Mouse (Mus musculus): Measurements from ENCODE around the gene Vps9d1. TPM values are rescaled to one million over a fixed set of nuclear protein-coding genes. Genes with fewer than 3 reads are reported as not detected.
A peak's percentile ranks its signal among the peaks of the same experiment; 100 is the strongest.

Gene Vps9d1
- polyA plus RNA-seq, 1 experiment, result 55.7 TPM

DNA sequence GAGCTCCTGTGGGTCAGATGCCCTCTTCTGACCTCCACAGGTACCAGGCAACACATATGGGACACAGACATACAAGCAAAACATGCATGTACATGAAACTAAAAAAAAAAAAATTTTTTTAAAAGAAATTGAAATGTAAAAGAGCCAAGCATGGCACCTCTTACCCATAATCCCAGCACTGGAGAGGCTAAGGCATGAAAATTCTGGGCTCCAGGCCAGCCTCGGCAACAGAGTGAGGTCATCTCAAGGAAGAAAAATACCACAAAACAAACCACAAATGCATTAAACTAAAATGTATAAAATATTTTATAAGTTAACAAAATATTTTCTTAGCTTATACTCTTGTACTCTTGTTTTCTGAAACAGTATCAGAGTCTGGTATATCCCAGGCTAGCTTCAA is 33.2 kb downstream of the Vps9d1 start:
- 21% methylated on average over 1 of the region's 1 CpGs for WGBS
- no peak for DNase-seq (ENCODE audit: low read depth in 1 of 2, low spot score in 2 of 2)
- no peaks in the 10 kb centered on the region for H3K36me3 ChIP-seq (ENCODE audit: control insufficient read depth, insufficient read depth, low read length)
- H3K27me3 ChIP-seq (ENCODE audit: control insufficient read depth, insufficient read depth, low read length), result no peaks in the 10 kb centered on the region
- peaks cover 4% of the 10 kb centered on the region; the same call in 1 of the 2 replicates for H3K4me1 ChIP-seq (ENCODE audit: control insufficient read depth, insufficient read depth, insufficient read length)
- TF ChIP-seq CTCF (IDR thresholded peaks at IDR 0.05; ENCODE audit: extremely low read depth, insufficient read depth, insufficient read length, insufficient replicate concordance) (no peak), POLR2A (IDR thresholded peaks at IDR 0.05; ENCODE audit: low read depth, low read length) (no peak)
- no peak overlapping the region for H3K27ac ChIP-seq (ENCODE audit: insufficient read depth, low read length)
- no peak overlapping the region for H3K4me3 ChIP-seq (ENCODE audit: extremely low read depth, insufficient read depth, insufficient read length)

DNA sequence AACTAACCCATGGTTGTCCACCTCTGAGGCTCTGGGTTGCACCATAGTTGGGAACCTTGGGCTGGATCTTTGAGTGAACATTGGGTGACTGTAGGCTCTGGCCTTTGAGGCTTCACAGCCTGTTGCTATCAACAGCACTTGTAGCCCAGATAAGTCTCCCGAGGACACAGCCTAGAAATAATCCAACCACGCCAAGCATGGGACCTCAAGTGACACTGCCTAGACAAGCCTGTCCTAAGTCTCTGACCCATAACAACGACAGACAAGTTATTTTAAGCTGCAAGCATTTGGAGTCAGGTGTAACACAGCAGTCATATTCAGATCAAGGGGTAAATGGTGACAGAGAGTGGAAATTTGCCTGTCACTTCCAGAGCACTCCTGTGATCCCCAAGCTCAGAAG is 38.7 kb downstream of the Vps9d1 start:
- H3K36me3 ChIP-seq (ENCODE audit: control insufficient read depth, insufficient read depth, low read length), result no peaks in the 10 kb centered on the region
- 76% methylated on average over 3 of the region's 3 CpGs for WGBS
- no peaks in the 10 kb centered on the region for H3K27me3 ChIP-seq (ENCODE audit: control insufficient read depth, insufficient read depth, low read length)

DNA sequence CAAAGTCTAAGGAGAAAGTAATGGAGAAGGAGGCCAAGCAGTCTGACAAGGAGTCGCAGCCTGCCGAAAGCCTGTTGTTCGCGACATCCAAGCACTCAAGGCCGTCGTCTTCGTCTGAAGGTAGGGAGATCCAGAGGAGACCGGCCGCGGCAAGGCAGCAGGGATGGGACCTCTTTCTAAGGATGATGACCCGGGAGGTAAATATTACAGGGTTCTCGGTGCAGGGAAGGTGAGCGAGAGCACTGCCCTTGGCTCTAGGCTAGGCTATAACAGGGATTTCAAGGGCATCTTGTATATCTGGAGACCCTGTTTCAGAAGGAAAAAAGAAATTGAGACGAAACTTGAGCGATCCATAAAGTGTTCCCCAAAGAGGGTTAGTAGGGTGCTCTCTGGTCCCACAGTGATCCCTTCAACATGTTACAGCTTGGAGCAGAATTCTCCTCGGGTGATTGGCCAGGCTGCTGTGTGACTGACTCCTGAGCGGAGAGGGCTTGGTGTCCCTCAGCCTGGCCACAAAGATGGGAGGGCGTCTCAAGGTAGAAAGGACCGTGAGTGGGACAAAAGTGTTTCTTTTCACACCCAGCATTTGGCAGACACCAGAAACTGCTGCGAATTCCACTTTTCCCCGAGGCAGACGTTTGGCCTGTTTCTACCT is 40.9 kb downstream of the Vps9d1 start:
- no peak for DNase-seq (ENCODE audit: low read depth in 1 of 2, low spot score in 2 of 2)
- Histone ChIP-seq H3K27me3 (ENCODE audit: control insufficient read depth, insufficient read depth, low read length) (no peaks in the 10 kb centered on the region), H3K4me3 (ENCODE audit: extremely low read depth, insufficient read depth, insufficient read length) (peak overlapping the region; percentile 58), H3K27ac (ENCODE audit: insufficient read depth, low read length) (no peak overlapping the region), H3K36me3 (ENCODE audit: control insufficient read depth, insufficient read depth, low read length) (peaks cover 15% of the 10 kb centered on the region), H3K4me1 (ENCODE audit: control insufficient read depth, insufficient read depth, insufficient read length) (peaks cover 8% of the 10 kb centered on the region; the same call in 1 of the 2 replicates)
- TF ChIP-seq CTCF (IDR thresholded peaks at IDR 0.05; ENCODE audit: extremely low read depth, insufficient read depth, insufficient read length, insufficient replicate concordance) (no peak), POLR2A (IDR thresholded peaks at IDR 0.05; ENCODE audit: low read depth, low read length) (no peak)
- 30% methylated on average over 22 of the region's 22 CpGs for WGBS

More for the DNA sequence above, 38.7 kb downstream of the Vps9d1 start:
- H3K27ac ChIP-seq (ENCODE audit: insufficient read depth, low read length), result no peak overlapping the region
- peaks cover 8% of the 10 kb centered on the region; the same call in 1 of the 2 replicates for H3K4me1 ChIP-seq (ENCODE audit: control insufficient read depth, insufficient read depth, insufficient read length)
- DNase-seq (ENCODE audit: low read depth in 1 of 2, low spot score in 2 of 2), result no peak
- TF ChIP-seq POLR2A (IDR thresholded peaks at IDR 0.05; ENCODE audit: low read depth, low read length), result no peak
- no peak for TF ChIP-seq CTCF (IDR thresholded peaks at IDR 0.05; ENCODE audit: extremely low read depth, insufficient read depth, insufficient read length, insufficient replicate concordance)
- no peak overlapping the region for H3K4me3 ChIP-seq (ENCODE audit: extremely low read depth, insufficient read depth, insufficient read length)

DNA sequence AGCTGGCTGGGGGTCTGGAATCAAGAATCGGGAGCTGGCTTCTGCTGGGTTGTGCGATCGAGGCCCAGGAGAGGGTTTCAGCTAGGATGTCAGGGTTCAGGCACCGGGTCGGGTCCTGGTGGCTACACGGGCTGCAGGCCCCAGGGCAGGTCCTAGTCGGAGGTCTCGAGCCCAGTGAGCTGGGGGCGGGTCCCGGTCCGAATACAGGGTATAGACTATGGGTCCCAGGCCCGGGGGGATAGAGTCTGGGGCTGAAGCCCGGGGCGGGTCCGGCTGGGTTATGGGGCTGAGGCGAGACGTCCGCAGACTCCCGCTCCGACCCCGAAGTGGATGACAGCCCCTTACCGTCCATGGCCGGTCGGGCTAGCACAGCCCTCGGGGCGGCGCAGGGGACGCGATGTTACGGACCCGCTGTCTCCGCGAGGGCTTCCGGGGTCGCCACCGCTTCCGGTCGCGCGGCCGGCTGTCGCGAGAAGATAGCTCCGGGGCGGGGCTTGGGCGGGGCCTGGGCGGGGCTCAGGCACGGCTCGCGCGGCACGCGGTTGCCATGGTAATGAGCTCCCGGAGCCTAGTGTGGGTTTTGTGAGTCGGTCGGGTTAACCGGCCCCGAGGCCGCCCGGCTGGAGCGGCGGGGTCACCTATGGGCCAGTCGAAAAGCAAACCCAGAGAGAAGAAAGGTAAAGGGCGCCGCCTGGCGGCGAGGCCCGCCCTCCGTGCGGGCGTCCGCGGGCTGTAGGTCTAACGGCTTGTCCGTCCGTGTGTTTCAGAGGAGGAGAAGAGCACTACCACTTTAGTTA is 41.6 kb downstream of the Vps9d1 start, which contains the start of the genes Chmp1a and Spata33:
TSS of gene Chmp1a (minus strand) at position 443 of the 797 bp plus-strand sequence.
TSS of gene Spata33 (plus strand) at position 512 of the 797 bp plus-strand sequence.
- peak; percentile 75 to 81 for DNase-seq (ENCODE audit: low read depth in 1 of 2, low spot score in 2 of 2)

DNA sequence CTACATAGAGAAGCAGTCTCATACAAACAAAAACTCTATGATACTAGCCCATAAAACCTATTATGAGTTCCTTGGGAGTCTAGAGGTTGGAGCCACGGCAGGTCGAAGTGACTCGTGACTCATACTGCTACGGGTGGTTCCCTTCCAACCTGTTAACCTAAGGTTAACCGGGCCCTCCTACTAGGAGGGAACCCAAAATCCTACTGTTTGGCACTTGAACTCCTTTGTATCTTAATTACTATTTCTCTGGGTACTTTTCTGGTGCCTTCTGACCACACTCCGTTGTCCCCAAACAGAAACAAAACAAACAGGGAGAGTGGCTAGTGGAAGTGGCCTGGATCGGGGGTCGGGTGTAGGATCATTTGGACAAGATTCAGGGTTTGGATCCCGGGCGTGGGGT is 42.3 kb downstream of the Vps9d1 start:
- 18% methylated on average over 10 of the region's 10 CpGs for WGBS
- DNase-seq (ENCODE audit: low read depth in 1 of 2, low spot score in 2 of 2), result no peak
- Histone ChIP-seq H3K4me1 (ENCODE audit: control insufficient read depth, insufficient read depth, insufficient read length) (peaks cover 8% of the 10 kb centered on the region; the same call in 1 of the 2 replicates), H3K4me3 (ENCODE audit: extremely low read depth, insufficient read depth, insufficient read length) (peak overlapping the region; percentile 87), H3K27me3 (ENCODE audit: control insufficient read depth, insufficient read depth, low read length) (no peaks in the 10 kb centered on the region), H3K36me3 (ENCODE audit: control insufficient read depth, insufficient read depth, low read length) (peaks cover 26% of the 10 kb centered on the region), H3K27ac (ENCODE audit: insufficient read depth, low read length) (no peak overlapping the region)
- no peak for TF ChIP-seq CTCF (IDR thresholded peaks at IDR 0.05; ENCODE audit: extremely low read depth, insufficient read depth, insufficient read length, insufficient replicate concordance)
- no peak for TF ChIP-seq POLR2A (IDR thresholded peaks at IDR 0.05; ENCODE audit: low read depth, low read length)

More for the DNA sequence above, 41.6 kb downstream of the Vps9d1 start, which contains the start of the genes Chmp1a and Spata33:
- Histone ChIP-seq H3K27ac (ENCODE audit: insufficient read depth, low read length) (peak within 1 kb of the TSS; percentile 21), H3K4me3 (ENCODE audit: extremely low read depth, insufficient read depth, insufficient read length) (peak within 1 kb of the TSS; percentile 87), H3K27me3 (ENCODE audit: control insufficient read depth, insufficient read depth, low read length) (no peaks in the 10 kb centered on the region), H3K4me1 (ENCODE audit: control insufficient read depth, insufficient read depth, insufficient read length) (peaks cover 8% of the 10 kb centered on the region; the same call in 1 of the 2 replicates), H3K36me3 (ENCODE audit: control insufficient read depth, insufficient read depth, low read length) (peaks cover 21% of the 10 kb centered on the region)
- TF ChIP-seq POLR2A (IDR thresholded peaks at IDR 0.05; ENCODE audit: low read depth, low read length) (peak; percentile 92), CTCF (IDR thresholded peaks at IDR 0.05; ENCODE audit: extremely low read depth, insufficient read depth, insufficient read length, insufficient replicate concordance) (peak; percentile 32; the same call in 1 of the 2 replicates)
- WGBS, result under 1% methylated on average over 67 of the region's 76 CpGs

DNA sequence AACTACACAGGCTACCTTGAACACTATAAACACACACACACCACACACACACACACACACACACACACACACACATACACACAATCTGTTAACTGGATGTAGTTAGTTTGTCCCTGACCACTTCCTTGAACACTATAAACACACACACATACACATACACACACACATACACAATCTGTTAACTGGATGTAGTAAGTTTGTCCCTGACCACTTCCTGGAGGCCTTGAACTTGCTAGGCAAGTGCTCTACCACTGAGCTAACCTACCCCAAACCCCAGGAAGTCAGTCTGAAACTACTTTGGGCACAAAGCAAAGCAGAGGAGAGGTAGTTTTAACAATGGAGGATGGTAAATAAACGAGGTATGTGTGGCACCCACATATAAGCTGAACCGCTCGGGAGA is 50.6 kb downstream of the Vps9d1 start:
- H3K4me3 ChIP-seq (ENCODE audit: extremely low read depth, insufficient read depth, insufficient read length), result no peak overlapping the region
- DNase-seq (ENCODE audit: low read depth in 1 of 2, low spot score in 2 of 2), result no peak
- TF ChIP-seq POLR2A (IDR thresholded peaks at IDR 0.05; ENCODE audit: low read depth, low read length) (no peak), CTCF (IDR thresholded peaks at IDR 0.05; ENCODE audit: extremely low read depth, insufficient read depth, insufficient read length, insufficient replicate concordance) (no peak)
- H3K36me3 ChIP-seq (ENCODE audit: control insufficient read depth, insufficient read depth, low read length), result peaks cover 23% of the 10 kb centered on the region
- 80% methylated on average over 3 of the region's 3 CpGs for WGBS
- no peaks in the 10 kb centered on the region for H3K27me3 ChIP-seq (ENCODE audit: control insufficient read depth, insufficient read depth, low read length)
- H3K4me1 ChIP-seq (ENCODE audit: control insufficient read depth, insufficient read depth, insufficient read length), result no peaks in the 10 kb centered on the region
- H3K27ac ChIP-seq (ENCODE audit: insufficient read depth, low read length), result no peak overlapping the region

Data from spleen, adult 2 months (tissue).